Mouse (Mus musculus) naive thymus-derived CD4-positive, alpha-beta T cell, adult 2 months (primary cell): ENCODE results near the gene Prkca.

Experiments used
- DNase-seq: peaks from one replicate; pipeline ENCODE4 v3.0.0-alpha.2; 2011; ENCODE audit warnings: low read depth

Gene Prkca

GRCm38 (mm10) chr11:108340293-108340692, 3.4 kb downstream of the Prkca start:
- no peak for DNase-seq

DNA sequence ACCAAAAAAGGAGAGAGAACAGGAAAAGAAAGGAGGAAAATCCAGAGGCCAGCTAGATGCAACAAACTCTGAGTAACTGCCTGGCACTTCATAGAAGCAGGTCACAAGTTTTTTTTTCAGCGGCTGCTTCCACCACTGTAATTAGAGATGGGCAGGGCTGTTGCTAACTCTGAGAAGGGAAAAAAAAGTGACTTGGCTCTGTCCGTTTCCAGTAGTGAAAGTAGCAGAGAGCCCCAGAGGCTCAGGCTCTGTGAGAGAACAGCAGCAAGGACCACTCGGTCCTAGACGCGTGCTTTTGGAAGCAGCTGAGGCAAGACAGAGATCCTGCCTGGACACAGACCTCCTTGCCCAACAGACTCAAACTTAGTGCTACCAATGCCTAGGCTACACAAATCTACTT, 7.3 kb downstream of the Prkca start:
- DNase-seq = no peak

DNA sequence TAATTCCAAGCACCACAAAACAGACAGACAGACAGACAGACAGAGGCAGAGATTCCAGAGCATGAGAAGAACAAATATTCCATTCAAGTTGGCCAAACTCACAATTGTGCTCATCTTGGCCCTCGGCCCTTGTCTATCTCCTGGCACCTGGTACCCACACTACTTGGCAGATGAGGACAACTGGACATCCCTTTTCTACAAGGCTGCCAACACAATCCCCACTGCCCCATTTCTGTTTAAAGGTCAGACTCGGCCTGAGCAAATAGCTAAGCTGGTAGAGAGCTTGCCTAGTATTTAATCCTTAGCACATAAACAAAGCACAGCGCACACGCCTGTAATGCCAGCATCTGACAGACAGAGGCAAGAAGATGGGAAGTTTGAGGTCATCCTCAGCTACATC, 8.2 kb downstream of the Prkca start:
- no peak for DNase-seq

DNA sequence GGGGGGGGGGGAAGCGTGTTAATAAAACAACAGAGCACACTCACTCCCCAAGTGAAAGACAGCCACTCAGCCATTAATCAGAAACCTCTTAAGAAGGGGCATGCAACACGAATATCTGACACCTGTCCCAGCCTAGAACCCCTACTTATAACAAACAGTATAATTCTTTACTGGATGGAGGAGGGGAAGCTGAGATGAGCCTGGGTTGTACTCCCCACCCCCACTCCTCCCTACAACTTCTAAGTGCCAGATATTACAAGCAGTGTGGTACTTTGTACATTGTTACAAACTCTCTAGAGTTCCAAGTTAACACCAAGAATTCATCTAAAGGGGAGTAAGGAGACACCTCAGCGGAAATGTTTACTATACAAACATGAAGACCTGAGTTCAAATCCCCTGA, 9.1 kb downstream of the Prkca start:
- no peak for DNase-seq

GRCm38 (mm10) chr11:108333583-108334379, 9.9 kb downstream of the Prkca start:
- no peak for DNase-seq

- DNase-seq = no peak
Observed at GRCm38 (mm10) chr11:108333006-108333405, 10.7 kb downstream of the Prkca start.

DNA sequence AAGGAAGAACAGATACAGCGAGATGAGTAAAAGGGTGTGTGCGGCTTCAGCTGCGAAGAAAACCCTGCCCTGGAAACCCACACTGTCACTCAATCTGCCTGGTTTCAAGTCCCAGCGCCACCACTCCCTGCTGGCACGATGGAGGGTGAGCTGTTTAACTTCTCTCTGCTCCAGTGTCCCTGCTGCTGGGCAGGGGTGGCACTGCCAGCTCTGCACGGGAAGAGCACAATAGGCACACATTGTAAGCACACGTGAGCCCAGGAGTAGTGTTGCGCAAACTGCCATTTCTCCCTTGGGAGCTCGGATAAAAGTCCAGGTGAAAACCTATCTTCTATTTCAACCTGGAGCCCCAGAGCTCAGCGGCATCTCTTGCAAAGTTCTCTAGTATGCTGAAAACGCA, 12.9 kb downstream of the Prkca start:
- no peak for DNase-seq

GRCm38 (mm10) chr11:108325943-108326342, 17.8 kb downstream of the Prkca start:
- DNase-seq = no peak

DNA sequence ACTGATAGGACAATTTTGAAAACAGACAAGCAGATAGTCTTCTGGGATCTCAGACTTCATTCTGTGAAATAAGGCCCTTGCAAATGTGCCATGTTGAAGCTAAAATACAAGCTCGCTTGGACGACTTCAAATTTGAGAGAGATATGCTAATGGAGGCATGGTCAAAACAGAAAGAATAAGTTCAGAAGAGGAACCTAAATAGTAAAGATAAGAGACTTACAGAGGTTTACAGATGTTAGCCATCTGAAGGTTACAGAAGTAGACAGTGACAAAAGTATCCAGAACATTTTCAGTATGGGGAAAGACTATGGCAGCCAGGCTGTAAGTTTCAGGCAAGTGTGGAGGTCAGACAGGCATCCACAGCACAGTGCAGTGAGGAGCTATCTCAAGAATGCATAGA, 21.6 kb downstream of the Prkca start:
- no peak for DNase-seq

DNA sequence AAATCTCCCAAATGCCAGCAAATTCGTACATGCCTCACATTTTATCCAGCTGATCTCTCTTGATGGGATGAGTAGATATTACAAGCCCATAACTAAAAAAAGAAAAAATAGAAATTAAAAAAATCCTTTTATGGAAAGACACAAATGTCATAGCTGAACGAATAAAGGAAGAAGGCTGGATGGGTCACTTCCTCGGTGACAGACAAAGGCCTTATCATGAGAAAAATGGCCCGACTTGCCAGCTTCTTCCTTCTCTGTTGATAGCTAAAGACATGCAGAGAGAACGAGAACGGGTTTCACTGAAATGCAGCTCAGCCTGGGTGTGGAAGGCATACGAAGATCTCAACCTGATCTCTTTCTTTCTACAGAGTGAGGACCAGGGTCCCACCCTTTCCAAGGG, 23.2 kb downstream of the Prkca start:
- no peak for DNase-seq

GRCm38 (mm10) chr11:108319162-108319561, 24.6 kb downstream of the Prkca start:
- no peak for DNase-seq

- DNase-seq = no peak
Observed at GRCm38 (mm10) chr11:108317878-108318277, 25.9 kb downstream of the Prkca start.

DNA sequence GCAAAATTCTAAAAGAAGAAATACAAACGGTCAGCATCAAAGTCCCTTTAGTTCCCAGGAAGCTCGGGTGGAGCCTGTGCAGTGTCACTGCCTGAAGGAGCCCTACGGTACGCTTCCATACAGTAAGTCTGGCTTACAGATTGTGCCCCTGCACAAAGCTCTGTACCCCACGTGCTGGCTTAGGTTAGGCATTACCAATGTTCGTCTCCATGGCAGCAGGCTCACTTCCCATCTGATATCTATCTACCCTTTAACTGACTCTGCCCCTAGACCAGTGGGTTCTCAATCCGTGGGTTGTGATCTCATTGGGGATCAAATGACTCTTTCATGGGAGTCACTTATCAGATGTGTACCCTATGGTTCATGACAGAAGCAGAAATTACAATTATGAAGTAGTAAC, 28.0 kb downstream of the Prkca start:
- no peak for DNase-seq

DNA sequence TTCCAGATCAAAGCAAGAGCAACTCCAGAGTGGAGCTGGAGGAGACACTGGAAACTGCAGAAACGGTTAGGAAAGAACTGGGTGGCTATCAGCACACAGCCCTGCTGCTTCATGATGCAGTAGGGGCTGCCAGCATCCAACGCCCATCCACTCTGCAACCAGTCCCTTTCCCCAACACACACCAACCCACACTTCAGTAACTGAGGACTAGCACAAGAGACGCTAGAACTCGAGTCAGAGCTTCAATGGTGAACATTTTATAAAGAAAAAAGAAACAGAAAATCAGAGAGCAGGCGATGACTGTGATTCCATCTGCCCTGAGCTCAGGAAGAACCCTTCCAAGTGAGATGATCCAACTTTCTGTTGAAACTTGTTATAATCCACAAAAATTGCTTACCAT, 31.2 kb downstream of the Prkca start:
- DNase-seq = no peak

DNA sequence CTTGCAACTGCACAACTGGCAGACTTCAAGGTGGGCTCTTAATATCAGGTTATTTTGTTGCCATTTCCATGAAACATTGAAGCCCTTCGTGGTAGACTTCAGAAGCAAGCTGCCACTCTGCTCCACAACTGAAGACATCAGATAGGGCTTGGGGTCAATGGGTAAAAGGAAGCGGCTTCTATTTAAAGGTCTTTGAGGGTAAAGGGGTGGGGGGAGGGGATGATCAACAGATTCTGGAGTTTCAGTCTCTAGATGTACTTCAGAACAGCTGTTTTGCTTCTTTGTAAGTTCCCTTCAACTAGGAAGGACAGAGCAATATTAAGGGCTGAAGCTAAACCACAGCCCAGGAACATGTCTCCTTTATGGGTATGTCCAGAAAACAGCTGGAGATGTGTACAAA, 31.8 kb downstream of the Prkca start:
- DNase-seq = peak; percentile 36

DNA sequence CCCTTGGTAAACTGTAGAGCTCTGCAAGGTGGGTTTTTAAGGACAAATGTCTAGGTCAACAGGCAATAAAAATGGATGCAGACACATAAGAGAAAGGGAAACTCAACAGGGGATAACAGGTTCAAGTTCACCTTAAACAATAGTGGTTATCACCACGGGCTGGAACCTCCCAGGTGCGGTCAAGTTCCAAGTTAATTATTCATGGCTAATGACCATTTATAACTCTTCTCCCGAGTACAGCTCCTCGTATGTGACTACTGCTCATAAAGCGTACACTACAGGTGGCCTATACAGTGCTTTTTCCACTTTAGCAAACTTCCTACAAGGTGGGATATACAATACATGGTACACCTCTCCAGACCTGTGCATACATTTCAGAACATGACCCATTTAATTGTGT, 33.9 kb downstream of the Prkca start:
- DNase-seq = no peak

DNA sequence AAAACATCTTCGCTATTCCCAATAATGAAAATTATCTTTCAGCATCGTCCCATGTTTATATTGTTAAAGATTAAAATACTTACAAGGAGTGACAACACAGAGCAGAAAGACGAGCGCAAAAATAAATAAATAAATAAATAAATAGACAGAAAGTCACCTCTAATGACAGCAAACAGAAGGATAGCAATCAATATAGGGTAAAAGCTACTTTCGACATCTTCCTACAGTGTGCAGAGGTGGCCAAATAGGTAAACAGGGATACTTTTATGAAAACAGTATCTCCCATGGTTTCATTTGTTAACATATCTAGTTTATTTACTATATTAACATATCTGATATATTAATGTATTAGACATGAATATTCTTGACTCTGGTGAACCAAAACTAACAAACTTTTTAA, 35.5 kb downstream of the Prkca start:
- no peak for DNase-seq

GRCm38 (mm10) chr11:108307258-108307657, 36.5 kb downstream of the Prkca start:
- no peak for DNase-seq

- no peak for DNase-seq
Observed at GRCm38 (mm10) chr11:108303787-108304186, 39.9 kb downstream of the Prkca start.

DNA sequence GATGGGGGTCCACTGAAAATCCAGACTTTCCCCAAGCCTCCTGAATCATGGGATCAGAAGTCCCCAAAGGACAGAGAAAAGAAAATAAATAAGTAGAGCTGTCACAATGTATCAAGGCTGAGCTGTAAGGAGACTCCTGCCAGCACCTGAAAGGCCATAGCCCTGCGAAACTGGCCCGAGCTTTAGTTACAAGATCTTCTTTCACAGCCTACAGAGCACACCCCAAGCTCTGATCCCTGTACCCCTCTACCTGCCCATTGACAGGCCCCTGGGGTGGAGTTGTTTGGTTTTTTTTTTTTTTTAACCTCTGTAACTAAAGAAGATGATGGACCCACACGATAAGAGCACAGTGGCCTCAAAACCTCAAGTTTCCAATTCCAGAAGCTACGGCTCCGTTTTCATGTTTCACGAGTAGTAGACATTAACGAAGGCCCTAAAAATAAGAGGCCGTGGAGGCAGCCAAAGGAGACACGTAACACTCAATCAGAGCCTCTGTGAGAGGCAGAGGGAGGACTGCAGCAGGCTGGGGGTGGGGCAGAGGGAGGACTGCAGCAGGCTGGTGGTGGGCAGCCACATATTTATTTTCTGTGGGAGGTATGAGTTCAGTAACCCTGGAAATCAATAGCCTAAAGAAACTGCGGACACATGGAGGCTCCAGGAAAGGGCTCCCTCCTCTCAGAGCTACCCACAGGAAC, 41.8 kb downstream of the Prkca start:
- DNase-seq = no peak

DNA sequence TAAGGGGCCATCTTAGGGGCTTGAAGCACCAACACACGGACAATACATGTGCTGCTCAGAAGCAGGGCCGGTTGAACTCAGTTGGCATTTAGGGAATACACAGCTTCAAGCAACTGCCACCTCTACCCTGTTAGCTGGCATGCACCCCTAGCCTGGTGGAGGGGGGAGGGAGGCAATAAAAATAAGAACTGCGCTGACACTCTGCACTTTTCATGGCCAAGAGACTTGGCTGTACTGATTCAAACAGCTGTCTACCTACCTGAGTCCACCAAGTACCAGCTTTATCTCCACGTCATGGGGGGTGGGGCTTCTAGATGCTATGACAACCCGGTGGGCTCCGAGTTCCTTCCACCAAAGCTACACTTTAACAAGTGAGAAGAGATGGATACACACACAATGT, 42.7 kb downstream of the Prkca start:
- no peak for DNase-seq

- DNase-seq = no peak
Observed at GRCm38 (mm10) chr11:108300443-108300842, 43.3 kb downstream of the Prkca start.

GRCm38 (mm10) chr11:108299913-108300312, 43.8 kb downstream of the Prkca start:
- no peak for DNase-seq

GRCm38 (mm10) chr11:108297956-108298355, 45.8 kb downstream of the Prkca start:
- no peak for DNase-seq
